Mouse (Mus musculus) cortical plate, adult 2 months (tissue): ENCODE data around the gene Susd1.

Experiments
- CTCF ChIP-seq: fragments of 200-500 bp; IDR thresholded peaks from 2 replicates; pipeline ENCODE4 v1.5.1; 2011; ENCODE audit warnings: mild to moderate bottlenecking, control low read depth, low read length; ENCODE audit not compliant: insufficient read depth; ENCODE audit errors: extremely low read depth
- POLR2A ChIP-seq: fragments of 200-500 bp; IDR thresholded peaks from 2 replicates; pipeline ENCODE4 v1.6.1; 2011; ENCODE audit warnings: mild to moderate bottlenecking, low read length, control low read depth; ENCODE audit not compliant: insufficient read depth; ENCODE audit errors: extremely low read depth

GRCm38 (mm10) chr4:59444085-59444484, 5.7 kb upstream of the Susd1 start:
- TF ChIP-seq CTCF (no peak), POLR2A (no peak)
